14 mouse cellular contexts compared by ENCODE assay signal in genomic region chr1:167801923-167802322, GRCm38 (mm10).
A peak's percentile ranks its signal among the peaks of the same experiment; 100 is the strongest.
DNase-seq lines count a peak whose midpoint lies in the region; ATAC-seq and TF ChIP-seq lines count a peak whose summit lies in the region.
"Had no signal": no experiment of that assay in that cellular context is flagged by ENCODE, and none has a peak within 500 bp of the region (broad histone marks: within the 10 kb centered on the region; RNA-seq: fewer than 3 reads in every experiment).

No protein-coding gene starts in this region.

- no peaks in the 10 kb centered on the region for H3K36me3 ChIP-seq in heart, embryonic 10.5 days
- no peaks in the 10 kb centered on the region for H3K36me3 ChIP-seq in hindbrain, embryonic 11.5 days (ENCODE audit: control insufficient read depth, insufficient read depth, low read length)
- no peaks in the 10 kb centered on the region for H3K36me3 ChIP-seq in midbrain, embryonic 13.5 days
- no peaks in the 10 kb centered on the region for H3K36me3 ChIP-seq in kidney, adult 2 months (ENCODE audit: control insufficient read depth, insufficient read depth, low read length)
- H3K36me3 ChIP-seq: embryonic facial prominence, embryonic 12.5 days had no signal

- H3K27me3 ChIP-seq in heart, embryonic 10.5 days (ENCODE audit: insufficient read depth, poor library complexity, severe bottlenecking) = peaks cover 59% of the 10 kb centered on the region
- peaks cover 2% of the 10 kb centered on the region for H3K27me3 ChIP-seq in hindbrain, embryonic 11.5 days (ENCODE audit: control insufficient read depth, insufficient read depth, low read length)
- H3K27me3 ChIP-seq in midbrain, embryonic 13.5 days = peaks cover 59% of the 10 kb centered on the region
- peaks cover 2% of the 10 kb centered on the region for H3K27me3 ChIP-seq in kidney, adult 2 months (replicated peaks; ENCODE audit: control insufficient read depth, insufficient read depth, low read length)

- WGBS in heart, embryonic 10.5 days = 42% methylated on average over 4 of the region's 4 CpGs
- WGBS in hindbrain, embryonic 11.5 days = 44% methylated on average over 4 of the region's 4 CpGs
- 36% methylated on average over 4 of the region's 4 CpGs for WGBS in midbrain, embryonic 13.5 days
- WGBS in kidney, adult 2 months = 40% methylated on average over 4 of the region's 4 CpGs

- no peaks in the 10 kb centered on the region for H3K9me3 ChIP-seq in heart, embryonic 10.5 days
- H3K9me3 ChIP-seq in hindbrain, embryonic 11.5 days (ENCODE audit: control insufficient read depth, low read length) = no peaks in the 10 kb centered on the region
- no peaks in the 10 kb centered on the region for H3K9me3 ChIP-seq in midbrain, embryonic 13.5 days
- H3K9me3 ChIP-seq: embryonic facial prominence, embryonic 12.5 days; megakaryocyte, embryonic 14.5 days had no signal

- peak; percentile 70 for DNase-seq in heart, embryonic 10.5 days (ENCODE audit: low spot score)
- no peak for DNase-seq in heart, postnatal 14 days
- peak; percentile 37 for DNase-seq in brain, embryonic 14.5 days (ENCODE audit: low read depth)
- no peak for DNase-seq in hindbrain, embryonic 11.5 days (ENCODE audit: low spot score)
- no peak for DNase-seq in thymus, postnatal 36 days
- DNase-seq in kidney, adult 2 months = no peak
- DNase-seq: cerebellum, adult 9-11 months; liver, postnatal 0 days; thymus, adult 18-20 months had no signal

- H3K27ac ChIP-seq in heart, embryonic 10.5 days = no peak overlapping the region
- H3K27ac ChIP-seq in hindbrain, embryonic 11.5 days (ENCODE audit: low read depth, low read length) = no peak overlapping the region
- H3K27ac ChIP-seq in midbrain, embryonic 13.5 days = peak overlapping the region; percentile 94
- H3K27ac ChIP-seq in kidney, adult 2 months (ENCODE audit: insufficient read depth, low read depth, low read length) = no peak overlapping the region

- no peak for TF ChIP-seq CTCF in brain, embryonic 14.5 days (IDR thresholded peaks at IDR 0.05; ENCODE audit: borderline replicate concordance, extremely low read depth, insufficient read depth, insufficient read length)
- no peak for TF ChIP-seq CTCF in kidney, adult 2 months (conservative IDR thresholded peaks at IDR 0.05; ENCODE audit: insufficient read depth, insufficient read length, low read depth, low read length)

- intact Hi-C loops in heart, postnatal 14 days (cut with DNase I) = no loop called here

- peaks cover 10% of the 10 kb centered on the region for H3K4me1 ChIP-seq in heart, embryonic 10.5 days
- 0 out of 2 replicates have a peak, but pooled peaks cover 3% of the 10 kb centered on the region for H3K4me1 ChIP-seq in hindbrain, embryonic 11.5 days (replicated peaks; ENCODE audit: control insufficient read depth, insufficient read depth, low read length)
- peaks cover 39% of the 10 kb centered on the region for H3K4me1 ChIP-seq in midbrain, embryonic 13.5 days (replicated peaks)
- H3K4me1 ChIP-seq in kidney, adult 2 months (ENCODE audit: control insufficient read depth, insufficient read depth, low read length) = no peaks in the 10 kb centered on the region

- TF ChIP-seq POLR2A in brain, embryonic 14.5 days (IDR thresholded peaks at IDR 0.05; ENCODE audit: borderline replicate concordance, extremely low read depth, insufficient read depth, insufficient read length, poor library complexity, severe bottlenecking) = no peak
- TF ChIP-seq POLR2A in kidney, adult 2 months (IDR thresholded peaks at IDR 0.05; ENCODE audit: low read depth, low read length) = no peak

- no peak overlapping the region for H3K4me2 ChIP-seq in hindbrain, embryonic 11.5 days (replicated peaks; ENCODE audit: low read depth, low read length)
- peak overlapping the region; percentile 70 for H3K4me2 ChIP-seq in midbrain, embryonic 13.5 days (replicated peaks)

- ATAC-seq in hindbrain, embryonic 11.5 days (ENCODE audit: low FRiP score) = peak; percentile 18; the same call in 1 of the 2 replicates
- peak; percentile 10; the same call in 1 of the 2 replicates for ATAC-seq in midbrain, embryonic 13.5 days
- ATAC-seq in CD4-positive, CD25-positive, alpha-beta regulatory T cell, adult 4 months = no peak
- ATAC-seq: activated CD4-positive, CD25-positive, alpha-beta regulatory T cell, adult 4 months; liver, postnatal 0 days had no signal

- H3K9ac ChIP-seq in hindbrain, embryonic 11.5 days (ENCODE audit: low read depth, low read length) = no peak overlapping the region
- H3K9ac ChIP-seq in midbrain, embryonic 13.5 days (replicated peaks) = 0 out of 2 replicates have a peak overlapping the region, but pooled peaks have one; percentile 63
- H3K9ac ChIP-seq: liver, postnatal 0 days had no signal

- no peak overlapping the region for H3K4me3 ChIP-seq in heart, embryonic 10.5 days
- no peak overlapping the region for H3K4me3 ChIP-seq in hindbrain, embryonic 11.5 days (ENCODE audit: low read depth, low read length)
- H3K4me3 ChIP-seq in midbrain, embryonic 13.5 days (replicated peaks) = no peak overlapping the region
- H3K4me3 ChIP-seq in kidney, adult 2 months (ENCODE audit: insufficient read depth, low read depth, low read length) = no peak overlapping the region
- H3K4me3 ChIP-seq: megakaryocyte, embryonic 14.5 days had no signal

Comparison
In these comparisons a context has a peak if more than half of its experiments do, and no peak if none do; other contexts are left out.
1. DNase-seq: peak in heart, embryonic 10.5 days (single experiment) and brain, embryonic 14.5 days (single experiment); none in heart, postnatal 14 days (0 of 2), hindbrain, embryonic 11.5 days (single experiment), thymus, postnatal 36 days (0 of 2) and kidney, adult 2 months (single experiment).